Mouse (Mus musculus): ENCODE measurements around the gene Apol7a.
"Not testable (repeated sequence)": the region's sequence is repeated elsewhere in the genome, so short reads cannot be mapped to it uniquely, and the experiment has no call there.

The Apol7a gene

DNA sequence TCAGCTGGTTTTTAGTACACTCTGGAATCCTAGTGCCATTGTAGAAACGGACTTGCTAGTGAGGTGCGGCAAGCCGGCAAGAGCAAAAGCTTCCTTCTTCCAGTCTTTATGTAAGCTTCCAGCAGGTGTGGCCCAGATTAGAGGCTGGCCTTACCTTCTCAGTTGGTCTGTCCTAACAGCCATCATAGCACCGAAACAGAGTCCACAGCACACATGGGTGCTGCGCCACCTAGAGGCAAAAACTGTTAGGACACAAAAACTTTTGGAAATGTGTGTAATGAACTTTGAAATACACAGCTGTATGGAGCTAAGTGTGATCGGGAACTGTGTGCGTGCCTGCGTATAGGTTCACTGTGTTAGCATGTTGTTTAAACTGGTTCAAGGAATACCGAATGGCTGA lies at the start of gene Apol7a:
TSS of gene Apol7a (minus strand) at position 84 of the 400 bp plus-strand sequence.
- DNase-seq (ENCODE audit: low spot score): peak; percentile 7

DNA sequence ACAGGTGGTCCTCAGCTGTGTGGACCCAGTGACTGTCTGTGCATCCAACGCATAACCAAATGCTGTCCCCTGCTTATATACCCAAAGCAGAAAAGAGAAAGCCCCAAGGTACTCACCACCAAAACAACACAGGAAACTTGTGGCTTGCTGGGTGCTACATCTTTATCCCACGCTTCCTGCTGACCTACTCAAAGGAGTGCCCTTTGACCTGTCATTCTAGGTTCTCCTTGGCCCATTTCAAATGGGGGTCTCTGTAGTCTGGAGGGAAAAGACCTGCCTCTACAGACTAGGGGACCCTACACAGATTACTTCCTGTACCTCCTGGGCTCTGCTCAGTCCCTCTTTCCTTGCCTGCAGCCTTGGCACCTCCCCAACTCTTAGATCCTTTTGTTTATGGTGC lies 48.5 kb upstream of the Apol7a start, which contains the start of gene Apol7b:
TSS of gene Apol7b (minus strand) at position 101 of the 400 bp plus-strand sequence.
- not testable (repeated sequence) for DNase-seq (ENCODE audit: low spot score)

DNA sequence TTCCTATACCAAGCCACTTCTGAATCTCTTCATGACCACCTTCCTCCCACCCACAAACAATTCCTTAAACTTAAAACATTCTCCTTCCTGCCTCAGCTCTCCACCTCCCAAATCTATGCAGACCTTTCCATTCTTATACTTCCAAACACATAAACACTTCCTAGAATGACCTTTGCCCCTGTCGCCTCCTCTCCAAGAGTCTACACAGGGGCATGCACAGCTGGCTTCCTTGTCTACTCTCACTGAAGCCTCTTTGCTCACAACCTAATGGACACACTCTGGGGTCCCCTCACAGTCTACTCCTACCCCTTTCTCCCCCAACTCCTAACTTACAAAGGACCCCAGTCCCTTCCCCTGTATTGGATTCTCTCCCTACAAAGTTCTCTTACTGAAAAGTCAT lies 46.8 kb upstream of the Apol7a start:
- DNase-seq (ENCODE audit: low spot score): not testable (repeated sequence)

DNA sequence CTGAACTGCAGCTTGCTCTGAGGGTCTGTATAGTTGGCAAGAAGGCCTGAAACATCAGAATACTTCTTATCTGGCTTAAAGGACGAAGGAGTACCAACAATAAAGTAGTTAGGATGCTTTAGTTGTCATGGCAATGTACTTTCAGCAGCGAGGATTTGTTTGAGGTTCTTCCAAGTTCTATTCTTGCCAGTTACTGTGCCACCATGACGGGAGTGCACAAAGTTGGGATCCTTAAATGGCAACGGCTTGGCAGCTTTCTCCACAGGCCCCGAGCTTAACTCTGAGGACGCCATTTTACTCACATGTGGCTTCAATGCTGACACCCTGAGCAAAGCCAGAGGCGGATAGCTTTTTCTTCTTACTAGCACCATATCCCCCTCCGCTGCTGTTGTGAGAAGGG lies 45.8 kb upstream of the Apol7a start:
- DNase-seq (ENCODE audit: low spot score): not testable (repeated sequence)

DNA sequence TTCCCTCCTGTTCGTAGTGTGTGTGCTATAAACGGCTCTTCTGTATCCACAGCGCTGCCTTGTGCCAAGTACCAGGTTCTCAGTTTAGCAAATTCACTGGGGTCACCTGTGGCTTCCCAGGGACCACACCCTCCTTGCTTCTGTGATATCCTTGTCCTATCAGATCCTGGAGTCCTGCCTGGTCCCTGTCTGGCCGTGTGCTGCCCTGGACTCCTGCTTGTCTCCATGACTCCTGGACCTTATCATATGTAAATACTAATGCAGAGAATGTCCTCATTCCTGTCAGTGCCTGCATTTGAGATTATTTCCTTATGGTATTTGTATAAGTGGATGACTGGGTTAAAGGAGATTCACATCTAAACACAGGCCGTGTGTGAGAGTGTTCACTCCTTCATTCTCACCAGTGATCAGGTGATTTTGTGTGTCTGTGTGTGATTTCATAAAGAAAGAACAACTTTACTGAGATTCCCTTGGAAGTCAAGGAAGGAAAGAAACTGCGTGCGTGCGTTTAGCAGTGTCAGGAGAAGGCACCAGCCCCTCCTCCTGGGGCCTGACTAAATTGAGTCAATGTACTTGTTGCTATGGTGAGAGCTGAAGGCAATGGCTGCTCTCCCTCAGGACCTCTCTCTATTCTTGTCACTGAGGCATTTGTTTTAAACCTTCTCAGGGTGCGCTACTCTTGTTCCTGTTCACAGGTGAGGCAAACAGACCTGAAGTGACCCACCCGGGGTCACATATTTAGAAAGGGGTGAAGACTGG lies 30.0 kb upstream of the Apol7a start:
- DNase-seq (ENCODE audit: low spot score): not testable (repeated sequence)

DNA sequence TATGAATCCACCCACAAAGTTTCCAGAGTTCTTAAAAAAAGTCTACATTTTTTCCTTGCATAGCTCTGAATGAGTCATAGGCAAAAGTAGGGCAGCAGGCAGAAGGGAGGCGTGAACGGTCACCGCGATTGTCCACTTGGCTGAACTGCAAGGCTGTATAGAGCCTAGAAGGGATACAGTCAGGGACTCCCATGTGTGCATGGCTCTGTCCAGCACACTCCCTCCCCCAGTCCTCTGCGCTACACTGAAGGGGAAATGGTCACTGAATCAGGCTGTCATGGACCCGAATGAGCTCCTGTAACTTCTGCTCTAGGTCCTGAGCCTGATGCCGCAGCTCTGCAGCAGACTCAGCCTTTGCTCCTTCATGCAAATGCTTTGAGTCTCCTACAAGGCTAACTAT lies 24.0 kb upstream of the Apol7a start:
- DNase-seq (ENCODE audit: low spot score): not testable (repeated sequence)

DNA sequence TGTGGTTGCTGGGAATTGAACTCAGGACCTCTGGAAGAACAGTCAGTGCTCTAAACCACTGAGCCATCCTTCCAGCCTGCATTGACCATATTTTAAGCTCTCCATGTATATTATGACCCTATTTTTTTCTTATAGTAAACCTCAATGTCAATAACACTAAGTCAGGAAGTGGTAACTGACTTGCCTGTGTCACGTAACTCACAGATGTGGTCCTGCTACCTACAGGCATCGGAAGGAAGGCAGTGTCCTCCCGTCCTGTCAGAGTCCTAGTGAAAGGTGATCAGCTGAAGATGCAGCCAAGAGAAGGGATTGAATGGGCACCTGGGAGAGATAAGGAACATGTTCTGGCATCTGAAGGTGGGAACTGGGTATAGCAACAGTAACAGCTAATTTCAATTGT lies 20.7 kb upstream of the Apol7a start:
- DNase-seq (ENCODE audit: low spot score): not testable (repeated sequence)

DNA sequence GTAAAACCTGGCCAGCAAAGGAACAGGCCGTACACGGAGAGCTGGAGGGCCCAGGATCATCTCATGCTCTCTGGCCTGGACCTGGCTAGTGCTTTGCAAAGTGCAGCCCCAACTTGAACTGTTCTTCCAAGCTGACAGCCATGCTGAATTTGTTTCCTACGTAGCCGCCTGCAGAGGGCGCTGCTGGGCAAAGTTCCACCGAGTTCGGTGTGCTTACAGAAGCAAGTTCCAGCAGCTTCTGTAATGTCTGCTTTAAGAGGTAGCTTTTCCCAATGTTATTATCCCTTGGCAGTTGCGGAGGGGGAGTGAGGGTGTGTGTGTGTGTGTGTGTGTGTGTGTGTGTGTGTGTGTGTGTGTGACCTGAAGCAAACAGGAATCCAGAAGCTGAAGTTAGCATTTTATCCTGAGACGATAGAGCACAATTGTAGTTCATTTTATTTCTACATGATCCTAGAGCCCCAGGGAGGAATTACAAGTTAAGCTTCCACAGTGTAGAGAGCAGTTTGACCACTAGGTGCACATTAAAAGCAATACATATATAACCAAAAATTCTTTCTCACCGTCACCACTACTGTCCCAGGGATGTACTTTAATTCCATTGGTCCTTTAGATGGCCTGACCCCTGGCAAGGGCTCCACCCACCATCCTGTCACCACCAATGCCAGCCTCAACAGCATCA lies 17.9 kb upstream of the Apol7a start:
- DNase-seq (ENCODE audit: low spot score): not testable (repeated sequence)

DNA sequence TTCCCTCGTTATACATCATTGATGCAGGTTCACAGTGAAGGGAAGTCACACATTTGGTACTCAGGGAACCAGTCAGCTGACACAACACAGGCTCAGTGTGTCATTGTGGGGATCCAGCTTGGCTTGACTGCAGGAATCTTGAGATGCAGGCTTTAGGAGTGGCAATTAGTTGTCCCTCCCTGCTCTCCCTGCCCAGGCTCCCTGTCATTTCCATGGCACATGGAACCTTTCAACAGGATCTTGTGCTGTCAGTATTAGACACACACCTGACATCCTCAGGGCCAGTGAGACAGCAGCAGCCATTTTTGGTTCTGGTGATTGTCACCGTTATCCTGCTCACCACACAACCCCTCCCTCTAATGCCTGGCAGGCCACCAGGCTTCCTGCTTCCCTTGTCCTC lies 16.7 kb upstream of the Apol7a start:
- DNase-seq (ENCODE audit: low spot score): not testable (repeated sequence)

DNA sequence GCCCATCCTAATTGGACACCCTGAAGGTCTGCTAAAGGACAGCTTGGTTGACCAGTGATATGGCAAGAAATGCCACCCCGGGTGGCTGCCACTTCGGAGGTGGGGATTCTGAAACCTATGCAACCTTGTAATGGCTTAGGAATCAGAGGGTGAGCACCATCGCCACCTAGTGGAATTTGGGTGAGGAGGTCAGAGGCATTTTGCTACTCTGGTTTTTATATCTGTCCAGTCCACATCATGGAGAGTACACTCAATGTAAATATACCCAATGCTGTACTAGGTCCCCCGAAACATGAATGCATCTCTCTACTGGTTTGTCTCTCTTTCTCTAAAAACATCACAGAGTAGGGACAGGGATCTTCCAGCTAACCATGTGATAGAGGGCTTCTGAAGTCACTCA lies 13.8 kb upstream of the Apol7a start:
- not testable (repeated sequence) for DNase-seq (ENCODE audit: low spot score)

DNA sequence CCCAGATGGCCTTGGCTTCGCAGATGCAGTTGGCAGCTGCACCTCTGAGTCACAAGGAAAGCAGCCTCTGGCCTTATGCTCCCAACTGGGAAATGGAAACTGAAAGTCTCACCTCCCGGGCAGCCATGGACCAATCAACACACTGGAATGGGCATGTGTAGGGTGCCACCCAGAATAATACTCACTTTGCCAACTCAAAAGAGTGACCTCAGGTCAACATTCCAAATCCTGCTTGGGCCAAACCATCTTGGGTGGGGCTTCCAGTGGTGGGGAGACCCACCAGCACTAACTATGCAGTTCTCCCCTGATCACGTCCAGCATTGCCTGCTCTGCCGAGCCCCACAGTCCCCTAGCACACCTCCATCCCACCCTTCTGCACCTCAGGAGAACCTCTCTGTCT lies 12.1 kb upstream of the Apol7a start, which contains the start of gene Apol9a:
TSS of gene Apol9a (minus strand) at position 101 of the 400 bp plus-strand sequence.
- not testable (repeated sequence) for DNase-seq (ENCODE audit: low spot score)

DNA sequence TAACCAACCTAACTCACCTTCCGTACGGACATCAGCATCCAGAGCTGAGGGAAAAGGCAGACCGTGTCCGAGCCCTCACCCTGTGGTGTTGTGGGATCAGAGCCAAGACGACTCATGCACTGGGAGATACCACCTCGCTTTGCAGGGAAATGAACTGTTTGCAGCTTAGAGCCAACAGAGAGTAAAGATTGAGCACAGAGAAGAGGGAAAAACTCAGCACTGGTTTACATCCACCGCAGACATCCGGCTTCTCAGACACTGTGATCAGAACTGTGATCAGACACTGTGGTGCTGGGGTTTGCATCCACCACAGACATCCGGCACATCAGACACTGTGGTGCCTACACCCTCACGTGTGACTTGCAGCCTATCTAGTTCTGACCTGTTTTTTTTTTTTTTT lies 7.5 kb upstream of the Apol7a start:
- not testable (repeated sequence) for DNase-seq (ENCODE audit: low spot score)

DNA sequence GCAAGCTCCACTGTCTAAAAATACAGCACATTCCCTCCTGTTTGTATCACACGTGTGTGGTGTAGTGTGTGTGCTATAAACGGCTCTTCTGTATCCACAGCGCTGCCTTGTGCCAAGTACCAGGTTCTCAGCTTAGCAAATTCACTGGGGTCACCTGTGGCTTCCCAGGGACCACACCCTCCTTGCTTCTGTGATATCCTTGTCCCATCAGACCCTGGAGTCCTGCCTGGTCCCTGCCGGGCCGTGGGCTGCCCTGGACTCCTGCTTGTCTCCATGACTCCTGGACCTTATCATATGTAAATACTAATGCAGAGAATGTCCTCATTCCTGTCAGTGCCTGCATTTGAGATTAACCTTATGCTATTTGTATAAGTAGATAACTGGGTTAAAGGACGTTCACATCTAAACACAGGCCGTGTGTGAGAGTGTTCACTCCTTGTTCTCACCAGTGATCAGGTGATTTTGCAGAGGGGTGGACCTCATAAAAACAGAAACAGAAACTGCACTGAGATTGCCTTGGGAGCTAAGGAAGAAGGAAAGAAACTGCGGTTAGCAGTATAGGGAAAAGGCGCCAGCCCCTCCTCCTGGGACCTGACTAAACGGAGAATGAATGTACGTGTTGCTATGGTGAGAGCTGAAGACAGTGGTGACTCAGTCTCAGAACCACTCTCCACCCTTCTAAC lies 1.3 kb downstream of the Apol7a start:
- DNase-seq (ENCODE audit: low spot score): not testable (repeated sequence)

DNA sequence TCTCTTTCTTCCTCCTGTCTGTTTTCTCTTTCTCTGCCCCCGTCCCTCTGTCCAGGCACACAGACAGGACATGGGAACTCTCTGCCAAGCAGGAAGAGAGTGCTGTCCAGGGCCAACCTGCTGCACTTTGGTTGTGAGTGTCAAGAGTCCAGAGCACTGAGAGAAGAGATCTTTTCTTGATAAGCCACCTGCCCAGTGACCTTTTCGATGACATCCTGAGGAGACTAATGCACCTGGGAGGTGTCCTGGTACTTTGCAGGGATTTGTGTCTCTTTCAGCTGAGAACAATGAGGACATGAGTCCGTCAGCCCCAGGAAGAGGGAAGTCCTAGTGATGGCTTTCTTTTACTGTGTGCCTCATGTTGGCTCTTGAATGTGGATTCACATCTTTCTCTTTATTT lies 5.1 kb downstream of the Apol7a start:
- DNase-seq (ENCODE audit: low spot score): not testable (repeated sequence)

DNA sequence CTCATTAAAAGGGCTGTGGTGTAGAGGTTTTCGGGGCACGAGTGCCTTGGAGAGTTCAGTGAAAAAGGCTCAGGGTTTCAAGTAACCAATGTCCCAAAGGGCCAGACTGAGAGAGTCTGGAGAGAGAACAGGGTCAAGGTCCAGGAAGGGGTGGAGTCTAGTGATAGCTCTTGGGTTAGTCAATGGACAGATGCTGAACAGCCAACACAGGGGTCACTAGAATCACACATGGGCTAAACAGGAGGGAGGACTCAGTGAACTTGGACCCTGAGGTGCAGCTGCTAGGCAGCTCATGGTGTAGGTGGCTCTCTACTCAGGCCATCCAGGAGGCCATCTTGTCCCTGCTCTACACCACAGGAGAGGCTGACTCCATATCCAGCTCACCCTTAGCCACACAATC lies 11.4 kb downstream of the Apol7a start:
- DNase-seq (ENCODE audit: low spot score): no peak

DNA sequence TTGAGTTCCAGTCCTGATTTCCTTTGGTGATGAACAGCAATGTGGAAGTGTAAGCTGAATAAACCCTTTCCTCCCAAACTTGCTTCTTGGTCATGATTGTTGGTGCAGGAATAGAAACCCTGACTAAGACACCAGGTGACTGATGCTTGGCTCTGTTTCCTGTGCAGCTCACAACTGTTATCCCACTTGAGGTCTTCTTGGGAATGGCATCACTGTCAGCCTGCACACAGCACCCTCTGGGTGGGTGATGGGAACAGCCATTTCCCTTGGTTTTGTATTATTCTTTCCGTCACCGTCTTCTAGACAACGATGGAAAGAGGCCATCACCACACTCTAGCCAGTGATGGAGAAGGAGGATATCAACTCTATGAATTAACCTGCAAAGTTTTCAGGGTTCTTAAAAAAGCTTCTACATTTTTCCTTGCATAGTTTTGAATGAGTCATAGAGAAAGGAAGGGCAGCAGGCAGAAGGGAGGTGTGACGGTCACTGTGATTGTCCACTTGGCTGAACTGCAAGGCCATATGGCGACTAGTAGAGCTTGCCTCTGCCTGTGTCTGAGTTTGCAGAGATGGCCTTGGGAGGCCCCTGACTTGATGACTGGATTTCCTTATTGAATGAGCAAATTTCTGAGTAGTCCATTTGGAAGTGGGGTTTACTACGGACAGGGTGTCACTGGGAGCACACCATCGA lies 14.4 kb downstream of the Apol7a start:
- no peak for DNase-seq (ENCODE audit: low spot score)

DNA sequence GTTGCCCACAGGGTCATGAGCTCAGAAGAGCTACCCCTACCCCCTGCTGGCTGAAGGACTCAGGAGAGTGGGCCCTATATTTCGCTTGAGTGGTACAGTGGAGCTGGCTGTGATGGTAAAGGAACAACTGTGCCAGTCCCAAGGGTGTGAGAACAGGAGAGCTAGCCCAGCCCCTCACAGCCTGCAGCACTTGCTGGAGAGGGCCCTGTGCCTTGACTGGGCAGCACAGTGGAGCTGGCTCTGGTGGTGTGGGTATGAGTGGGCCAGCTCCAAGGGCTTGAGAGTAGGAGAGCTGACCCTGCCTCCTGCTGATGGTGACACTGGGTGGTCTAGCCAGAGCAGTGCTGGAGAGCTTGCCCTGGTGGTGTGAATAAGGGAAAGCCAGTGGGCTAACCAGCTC lies 16.0 kb downstream of the Apol7a start:
- no peak for DNase-seq (ENCODE audit: low spot score)

DNA sequence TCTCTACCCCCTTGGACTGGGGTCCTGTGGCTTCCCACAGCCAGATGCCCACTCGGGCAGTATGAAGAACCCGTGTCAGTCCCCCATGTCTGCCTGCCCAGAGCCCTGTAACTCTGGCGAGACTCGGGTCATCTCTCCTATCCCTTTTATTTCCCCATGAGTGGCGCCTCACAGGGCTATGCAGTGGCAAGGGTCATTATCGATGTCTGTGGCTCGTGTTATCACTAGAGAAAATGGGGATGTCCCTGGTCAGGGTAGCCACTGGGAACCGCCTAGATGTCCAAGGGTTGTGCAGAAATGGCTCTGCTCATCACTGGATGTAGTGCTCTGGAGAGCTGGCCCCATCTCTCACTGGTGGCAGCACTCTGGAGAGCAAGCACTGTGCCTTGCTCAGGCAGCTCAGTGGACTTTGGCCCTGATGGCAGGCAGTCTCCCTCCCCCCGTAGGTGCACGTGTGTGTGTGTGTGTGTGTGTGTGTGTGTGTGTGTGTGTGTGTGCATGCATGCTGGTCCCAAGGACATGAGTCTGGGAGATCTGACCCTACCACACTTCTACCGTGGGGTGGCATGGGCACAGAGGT lies 16.5 kb downstream of the Apol7a start:
- no peak for DNase-seq (ENCODE audit: low spot score)

DNA sequence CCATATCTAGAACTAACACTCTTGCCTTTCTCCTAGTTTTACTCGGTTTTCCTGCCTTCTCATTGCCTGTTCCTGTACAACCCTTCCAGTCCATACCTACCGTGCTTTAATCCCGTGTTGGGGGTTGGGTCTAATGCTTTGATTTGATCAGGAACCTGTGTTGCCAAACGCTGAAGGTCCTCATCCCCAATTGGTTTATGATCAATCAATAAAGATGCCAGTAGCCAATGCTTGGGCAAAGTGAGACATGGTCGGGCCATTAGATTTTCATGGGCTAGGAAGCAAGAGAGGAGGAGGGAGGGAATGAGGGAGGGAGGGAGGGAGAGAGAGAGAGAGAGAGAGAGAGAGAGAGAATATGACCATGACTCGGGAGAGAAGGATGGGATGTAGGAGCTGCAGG lies 17.4 kb downstream of the Apol7a start:
- no peak for DNase-seq (ENCODE audit: low spot score)

DNA sequence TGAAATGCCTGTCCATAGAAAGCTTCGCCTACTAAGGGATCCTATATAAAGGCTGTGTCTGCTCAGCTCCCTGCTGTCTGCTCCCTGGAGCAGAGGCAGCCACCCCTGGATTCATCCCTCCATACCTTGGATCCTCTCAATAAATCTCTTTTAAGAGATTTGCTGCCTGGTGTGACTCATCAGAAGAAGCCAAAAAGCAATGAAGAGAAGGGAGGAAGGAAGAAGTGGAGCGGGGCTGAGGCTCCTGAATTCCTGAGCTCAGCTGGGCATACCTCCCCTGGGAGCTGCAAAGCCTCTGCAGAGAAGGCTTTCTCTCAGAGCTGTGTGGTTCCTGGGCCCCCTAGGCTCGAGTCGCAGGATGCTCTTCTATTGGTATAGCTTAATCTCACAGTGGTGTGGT lies 19.0 kb downstream of the Apol7a start:
- DNase-seq (ENCODE audit: low spot score): no peak

DNA sequence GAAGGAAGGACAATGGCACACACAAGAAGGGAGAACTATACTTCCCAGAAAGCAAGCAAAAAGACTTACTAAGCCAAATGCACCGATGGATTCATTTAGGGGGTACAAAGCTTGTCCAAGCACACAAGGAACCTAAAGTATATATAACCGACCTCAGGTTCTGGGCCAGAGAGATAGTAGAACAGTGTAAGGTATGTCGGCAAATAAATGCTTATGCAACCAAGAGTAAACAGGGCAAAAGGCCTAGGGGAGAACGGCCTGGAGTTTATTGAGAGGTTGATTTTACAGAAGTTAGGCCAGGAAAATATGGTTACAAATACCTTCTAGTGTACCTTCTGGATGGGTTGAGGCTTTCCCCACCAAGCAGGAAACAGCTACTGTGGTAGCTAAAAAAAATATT lies 21.5 kb downstream of the Apol7a start:
- DNase-seq (ENCODE audit: low spot score): no peak

DNA sequence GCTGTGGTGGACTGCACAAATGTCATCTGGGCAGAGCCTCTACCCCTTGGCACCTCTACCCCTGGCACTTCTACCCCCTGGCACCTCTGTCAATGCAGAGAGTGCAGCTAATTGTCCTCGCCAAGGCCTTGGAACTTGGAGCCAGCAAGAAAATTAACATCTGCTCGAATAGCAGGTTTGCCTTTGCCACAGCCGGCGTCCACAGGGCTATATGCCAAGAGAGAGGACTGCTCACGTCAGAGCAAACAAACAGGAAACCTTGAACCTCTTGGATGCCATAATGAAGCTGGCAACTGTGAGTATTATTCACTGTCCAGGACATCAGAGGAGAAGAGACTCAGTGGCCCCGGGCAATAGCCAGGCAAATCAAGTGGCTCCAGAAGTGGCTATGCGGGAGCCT lies 22.0 kb downstream of the Apol7a start:
- DNase-seq (ENCODE audit: low spot score): no peak
